Comparison of ENCODE assay signal across 7 mouse cellular contexts in genomic region chr8:105606189-105607023, GRCm38 (mm10). TPM values are rescaled to one million over a fixed set of nuclear protein-coding genes. Genes with fewer than 3 reads are reported as not detected.
DNase-seq lines count a peak whose midpoint lies in the region; ATAC-seq lines count a peak whose summit lies in the region.

No protein-coding gene starts in this region.

- H3K27ac ChIP-seq in intestine, embryonic 16.5 days (ENCODE audit: low read length): peak overlapping the region; percentile 87
- peak overlapping the region; percentile 90 for H3K27ac ChIP-seq in midbrain, embryonic 10.5 days (replicated peaks)

- no peaks in the 10 kb centered on the region for H3K36me3 ChIP-seq in intestine, embryonic 16.5 days (ENCODE audit: control insufficient read depth, insufficient read depth, low read length)
- H3K36me3 ChIP-seq in midbrain, embryonic 10.5 days: no peaks in the 10 kb centered on the region

- peak; percentile 64 for ATAC-seq in intestine, embryonic 16.5 days

- no peaks in the 10 kb centered on the region for H3K27me3 ChIP-seq in intestine, embryonic 16.5 days (replicated peaks; ENCODE audit: control insufficient read depth, insufficient read depth, low read length)
- peaks cover 19% of the 10 kb centered on the region for H3K27me3 ChIP-seq in midbrain, embryonic 10.5 days (ENCODE audit: low read depth, poor library complexity, severe bottlenecking)

- peak overlapping the region; percentile 94 for H3K4me2 ChIP-seq in intestine, embryonic 16.5 days (ENCODE audit: low read depth, low read length)

- H3K9ac ChIP-seq in intestine, embryonic 16.5 days (ENCODE audit: low read depth, low read length): peak overlapping the region; percentile 87

- DNase-seq in adrenal gland, adult 2 months: peak; percentile 91
- peak; percentile 77 for DNase-seq in embryo, embryonic 11.5 days (ENCODE audit: low read depth, low spot score)
- peak; percentile 53 to 73 for DNase-seq in gastrocnemius, postnatal 4 days (ENCODE audit: low spot score in 2 of 2)
- peak; percentile 91 for DNase-seq in left cerebral cortex, postnatal 4 days
- peak; percentile 88 for DNase-seq in midbrain, embryonic 10.5 days (ENCODE audit: low spot score)
- peak; percentile 76 for DNase-seq in skeletal muscle tissue, adult 2 months (ENCODE audit: low read depth, low spot score)

- peaks cover 19% of the 10 kb centered on the region for H3K4me1 ChIP-seq in intestine, embryonic 16.5 days (ENCODE audit: control insufficient read depth, insufficient read depth, low read length)
- H3K4me1 ChIP-seq in midbrain, embryonic 10.5 days: peaks cover 34% of the 10 kb centered on the region

- H3K9me3 ChIP-seq in intestine, embryonic 16.5 days (ENCODE audit: control insufficient read depth, low read length): no peaks in the 10 kb centered on the region
- no peaks in the 10 kb centered on the region for H3K9me3 ChIP-seq in midbrain, embryonic 10.5 days (replicated peaks)

- 2% methylated on average over 29 of the region's 30 CpGs for WGBS in intestine, embryonic 16.5 days
- 2% methylated on average over 30 of the region's 30 CpGs for WGBS in midbrain, embryonic 10.5 days

- intact Hi-C loops in left cerebral cortex, postnatal 4 days (cut with DNase I): loop anchor here (5.0 kb wide), 1 partner anchor 39 kb away; the partner anchor contains the start of gene Atp6v0d1

- H3K4me3 ChIP-seq in intestine, embryonic 16.5 days (ENCODE audit: low read length): peak overlapping the region; percentile 81
- H3K4me3 ChIP-seq in midbrain, embryonic 10.5 days: peak overlapping the region; percentile 67

RNA-seq across cellular contexts. Expression of gene Ripor1, which starts 1.4 kb away (rescaled TPM):
- 10 to 100 TPM; 23.2 to 37.3 TPM for total RNA-seq in adrenal gland, adult 2 months (2021)
- 29.8 and 33.0 TPM in 2 replicates for polyA plus RNA-seq in adrenal gland, adult 2 months (2012; rRNA removed)
- 10 to 100 TPM; 31.9 to 32.4 TPM for total RNA-seq in gastrocnemius, postnatal 4 days (2021)
- polyA plus RNA-seq in intestine, embryonic 16.5 days (2015; fragmentation: Nextera tagmentation; extraction: Ambion mirVana): 17.1 and 17.8 TPM in 2 replicates
- 10 to 100 TPM; 70.0 to 70.6 TPM for total RNA-seq in left cerebral cortex, postnatal 4 days (2021)
- 15.9 and 20.0 TPM in 2 replicates for polyA plus RNA-seq in midbrain, embryonic 10.5 days (2016; fragmentation: Nextera tagmentation; extraction: Ambion mirVana)

RNA-seq across cellular contexts. Expression of gene Ctcf, which starts 30.0 kb away (rescaled TPM):
- 10 to 100 TPM; 51.5 to 53.4 TPM for total RNA-seq in adrenal gland, adult 2 months (2021)
- 14.5 and 15.6 TPM in 2 replicates for polyA plus RNA-seq in adrenal gland, adult 2 months (2012; rRNA removed)
- 10 to 100 TPM; 57.4 to 58.4 TPM for total RNA-seq in gastrocnemius, postnatal 4 days (2021)
- 73.7 and 86.4 TPM in 2 replicates for polyA plus RNA-seq in intestine, embryonic 16.5 days (2015; fragmentation: Nextera tagmentation; extraction: Ambion mirVana)
- 10 to 100 TPM; 80.8 to 82.2 TPM for total RNA-seq in left cerebral cortex, postnatal 4 days (2021)
- polyA plus RNA-seq in midbrain, embryonic 10.5 days (2016; fragmentation: Nextera tagmentation; extraction: Ambion mirVana): 137 TPM in 2 replicates

RNA-seq across cellular contexts. Expression of gene Agrp, which starts 30.8 kb away (rescaled TPM):
- 1 to 10 TPM; 2.3 to 2.4 TPM for total RNA-seq in adrenal gland, adult 2 months (2021)
- polyA plus RNA-seq in adrenal gland, adult 2 months (2012; rRNA removed): 1.5 and 2.6 TPM in 2 replicates
- under 1 TPM in 1 of 2 experiments, not detected in 1; 0.59 TPM for total RNA-seq in gastrocnemius, postnatal 4 days (2021)
- 0.66 and 0.92 TPM in 2 replicates for polyA plus RNA-seq in intestine, embryonic 16.5 days (2015; fragmentation: Nextera tagmentation; extraction: Ambion mirVana)
- total RNA-seq in left cerebral cortex, postnatal 4 days (2021): not detected
- polyA plus RNA-seq in midbrain, embryonic 10.5 days (2016; fragmentation: Nextera tagmentation; extraction: Ambion mirVana): 0.29 and 0.62 TPM in 2 replicates

RNA-seq across cellular contexts. Expression of gene Atp6v0d1, which starts 40.6 kb away (rescaled TPM):
- total RNA-seq in adrenal gland, adult 2 months (2021): 100 to 1,000 TPM; 113 to 118 TPM
- polyA plus RNA-seq in adrenal gland, adult 2 months (2012; rRNA removed): 77.6 and 80.3 TPM in 2 replicates
- 10 to 100 TPM; 71.8 to 71.9 TPM for total RNA-seq in gastrocnemius, postnatal 4 days (2021)
- polyA plus RNA-seq in intestine, embryonic 16.5 days (2015; fragmentation: Nextera tagmentation; extraction: Ambion mirVana): 115 and 125 TPM in 2 replicates
- total RNA-seq in left cerebral cortex, postnatal 4 days (2021): 100 to 1,000 TPM; 255 to 260 TPM
- 85.4 and 101 TPM in 2 replicates for polyA plus RNA-seq in midbrain, embryonic 10.5 days (2016; fragmentation: Nextera tagmentation; extraction: Ambion mirVana)

Comparison
In these comparisons a context has a peak if more than half of its experiments do, and no peak if none do; other contexts are left out.
1. Peak in every context shown above with its lines: DNase-seq, ATAC-seq, H3K4me3 ChIP-seq and H3K27ac ChIP-seq.